Mouse (Mus musculus): ENCODE measurements around the gene Hist1h2ai. TPM values are rescaled to one million over a fixed set of nuclear protein-coding genes. Genes with fewer than 3 reads are reported as not detected.
"Not testable (repeated sequence)": the region's sequence is repeated elsewhere in the genome, so short reads cannot be mapped to it uniquely, and the experiment has no call there.

Gene Hist1h2ai
- polyA plus RNA-seq, 1 experiment from 2014 or later = 32.2 TPM

GRCm38 (mm10) chr13:21734906-21735767 is 18.9 kb downstream of the Hist1h2ai start, which contains the start of gene Hist1h4j:
Gene Hist1h4j (plus strand): TSS chr13:21735064.
- DNase-seq (ENCODE audit: low spot score) = peak; percentile 95
- under 1% methylated on average over 49 of the region's 56 CpGs for WGBS
- H3K36me3 ChIP-seq (replicated peaks); H3K27me3 ChIP-seq (replicated peaks; ENCODE audit: low read depth, poor library complexity, severe bottlenecking); H3K9me3 ChIP-seq: not testable (repeated sequence)
- peak within 1 kb of the TSS; percentile 99 for H3K27ac ChIP-seq (replicated peaks)
- peaks cover 19% of the 10 kb centered on the region for H3K4me1 ChIP-seq
- peak within 1 kb of the TSS; percentile 63 for H3K4me3 ChIP-seq

GRCm38 (mm10) chr13:21745006-21745405 is 28.8 kb downstream of the Hist1h2ai start:
- Histone ChIP-seq H3K27ac (replicated peaks) (no peak overlapping the region), H3K36me3 (replicated peaks) (no peaks in the 10 kb centered on the region), H3K4me1 (peaks cover 16% of the 10 kb centered on the region; the same call in 1 of the 2 replicates), H3K4me3 (no peak overlapping the region), H3K9me3 (no peaks in the 10 kb centered on the region), H3K27me3 (replicated peaks; ENCODE audit: low read depth, poor library complexity, severe bottlenecking) (no peaks in the 10 kb centered on the region)
- no peak for DNase-seq (ENCODE audit: low spot score)
- WGBS = 92% methylated on average over 1 of the region's 1 CpGs

GRCm38 (mm10) chr13:21749387-21750158 is 33.4 kb downstream of the Hist1h2ai start:
- Histone ChIP-seq H3K27ac (replicated peaks) (peak overlapping the region; percentile 94), H3K36me3 (replicated peaks) (no peaks in the 10 kb centered on the region), H3K27me3 (replicated peaks; ENCODE audit: low read depth, poor library complexity, severe bottlenecking) (no peaks in the 10 kb centered on the region), H3K9me3 (no peaks in the 10 kb centered on the region), H3K4me1 (peaks cover 38% of the 10 kb centered on the region), H3K4me3 (peak overlapping the region; percentile 65)
- WGBS = 7% methylated on average over 5 of the region's 5 CpGs
- DNase-seq (ENCODE audit: low spot score) = peak; percentile 63

GRCm38 (mm10) chr13:21750159-21751017 is 34.2 kb downstream of the Hist1h2ai start, which contains the start of gene Hist1h4k:
Gene Hist1h4k (minus strand): TSS chr13:21750505.
- under 1% methylated on average over 48 of the region's 56 CpGs for WGBS

GRCm38 (mm10) chr13:21751417-21751816 is 35.2 kb downstream of the Hist1h2ai start:
- peak overlapping the region; percentile 94 for H3K27ac ChIP-seq (replicated peaks)
- DNase-seq (ENCODE audit: low spot score) = no peak
- no peaks in the 10 kb centered on the region for H3K9me3 ChIP-seq
- H3K4me1 ChIP-seq = peaks cover 46% of the 10 kb centered on the region
- H3K4me3 ChIP-seq = peak overlapping the region; percentile 65
- no peaks in the 10 kb centered on the region for H3K27me3 ChIP-seq (replicated peaks; ENCODE audit: low read depth, poor library complexity, severe bottlenecking)
- H3K36me3 ChIP-seq (replicated peaks) = no peaks in the 10 kb centered on the region

More at GRCm38 (mm10) chr13:21750159-21751017, 34.2 kb downstream of the Hist1h2ai start, which contains the start of gene Hist1h4k:
- not testable (repeated sequence) for H3K27me3 ChIP-seq (replicated peaks; ENCODE audit: low read depth, poor library complexity, severe bottlenecking); H3K36me3 ChIP-seq (replicated peaks); H3K9me3 ChIP-seq
- Histone ChIP-seq H3K4me3 (peak within 1 kb of the TSS; percentile 65), H3K27ac (replicated peaks) (peak within 1 kb of the TSS; percentile 94), H3K4me1 (peaks cover 41% of the 10 kb centered on the region)
- peak; percentile 94 for DNase-seq (ENCODE audit: low spot score)

- Histone ChIP-seq H3K9me3 (no peaks in the 10 kb centered on the region), H3K27ac (replicated peaks) (peak overlapping the region; percentile 94), H3K36me3 (replicated peaks) (no peaks in the 10 kb centered on the region), H3K27me3 (replicated peaks; ENCODE audit: low read depth, poor library complexity, severe bottlenecking) (no peaks in the 10 kb centered on the region), H3K4me1 (peaks cover 46% of the 10 kb centered on the region), H3K4me3 (peak overlapping the region; percentile 59)
- no peak for DNase-seq (ENCODE audit: low spot score)
- WGBS = 76% methylated on average over 3 of the region's 3 CpGs
These were observed 35.6 kb downstream of the Hist1h2ai start for GRCm38 (mm10) chr13:21751827-21752226.

GRCm38 (mm10) chr13:21752356-21752755 is 36.1 kb downstream of the Hist1h2ai start:
- no peaks in the 10 kb centered on the region for H3K36me3 ChIP-seq (replicated peaks)
- no peaks in the 10 kb centered on the region for H3K27me3 ChIP-seq (replicated peaks; ENCODE audit: low read depth, poor library complexity, severe bottlenecking)
- H3K9me3 ChIP-seq = no peaks in the 10 kb centered on the region
- WGBS = 53% methylated on average over 3 of the region's 3 CpGs
- H3K4me3 ChIP-seq = peak overlapping the region; percentile 59
- H3K27ac ChIP-seq (replicated peaks) = peak overlapping the region; percentile 94
- peak; percentile 35 for DNase-seq (ENCODE audit: low spot score)
- peaks cover 45% of the 10 kb centered on the region for H3K4me1 ChIP-seq

GRCm38 (mm10) chr13:21753051-21753523 is 36.9 kb downstream of the Hist1h2ai start:
- H3K27me3 ChIP-seq (replicated peaks; ENCODE audit: low read depth, poor library complexity, severe bottlenecking) = no peaks in the 10 kb centered on the region
- peaks cover 41% of the 10 kb centered on the region for H3K4me1 ChIP-seq

GRCm38 (mm10) chr13:21753524-21754285 is 37.5 kb downstream of the Hist1h2ai start, which contains the start of the genes Hist1h2ak and Hist1h2bn:
Gene Hist1h2ak (minus strand): TSS chr13:21753827.
Gene Hist1h2bn (plus strand): TSS chr13:21754123.
- Histone ChIP-seq H3K4me3 (peak within 1 kb of the TSS; percentile 61), H3K27ac (replicated peaks) (peak within 1 kb of the TSS; percentile 94), H3K4me1 (peaks cover 38% of the 10 kb centered on the region)
- not testable (repeated sequence) for H3K36me3 ChIP-seq (replicated peaks); H3K27me3 ChIP-seq (replicated peaks; ENCODE audit: low read depth, poor library complexity, severe bottlenecking); H3K9me3 ChIP-seq
- peak; percentile 81 for DNase-seq (ENCODE audit: low spot score)
- under 1% methylated on average over 50 of the region's 50 CpGs for WGBS

More at GRCm38 (mm10) chr13:21753051-21753523, 36.9 kb downstream of the Hist1h2ai start:
- peak overlapping the region; percentile 59 for H3K4me3 ChIP-seq
- no peaks in the 10 kb centered on the region for H3K9me3 ChIP-seq
- DNase-seq (ENCODE audit: low spot score) = no peak
- peak overlapping the region; percentile 94 for H3K27ac ChIP-seq (replicated peaks)
- WGBS = 3% methylated on average over 10 of the region's 10 CpGs
- no peaks in the 10 kb centered on the region for H3K36me3 ChIP-seq (replicated peaks)

- H3K27me3 ChIP-seq (replicated peaks; ENCODE audit: low read depth, poor library complexity, severe bottlenecking); H3K9me3 ChIP-seq; H3K36me3 ChIP-seq (replicated peaks): not testable (repeated sequence)
- H3K4me1 ChIP-seq = peaks cover 31% of the 10 kb centered on the region
- WGBS = under 1% methylated on average over 25 of the region's 26 CpGs
- peak overlapping the region; percentile 61 for H3K4me3 ChIP-seq
- peak overlapping the region; percentile 86 for H3K27ac ChIP-seq (replicated peaks)
- DNase-seq (ENCODE audit: low spot score) = peak; percentile 38
These were observed 38.2 kb downstream of the Hist1h2ai start for GRCm38 (mm10) chr13:21754294-21755001.

GRCm38 (mm10) chr13:21755707-21756106 is 39.5 kb downstream of the Hist1h2ai start:
- H3K27ac ChIP-seq (replicated peaks) = peak overlapping the region; percentile 86; the same call in 1 of the 2 replicates
- no peak for DNase-seq (ENCODE audit: low spot score)
- WGBS = 78% methylated on average over 1 of the region's 1 CpGs
- no peaks in the 10 kb centered on the region for H3K27me3 ChIP-seq (replicated peaks; ENCODE audit: low read depth, poor library complexity, severe bottlenecking)
- peaks cover 30% of the 10 kb centered on the region for H3K4me1 ChIP-seq
- H3K4me3 ChIP-seq = peak overlapping the region; percentile 61
- no peaks in the 10 kb centered on the region for H3K36me3 ChIP-seq (replicated peaks)
- H3K9me3 ChIP-seq = no peaks in the 10 kb centered on the region

Measured in embryonic facial prominence, embryonic 10.5 days (tissue).